ENCODE assay signal across 10 mouse cellular contexts in the genomic region with DNA sequence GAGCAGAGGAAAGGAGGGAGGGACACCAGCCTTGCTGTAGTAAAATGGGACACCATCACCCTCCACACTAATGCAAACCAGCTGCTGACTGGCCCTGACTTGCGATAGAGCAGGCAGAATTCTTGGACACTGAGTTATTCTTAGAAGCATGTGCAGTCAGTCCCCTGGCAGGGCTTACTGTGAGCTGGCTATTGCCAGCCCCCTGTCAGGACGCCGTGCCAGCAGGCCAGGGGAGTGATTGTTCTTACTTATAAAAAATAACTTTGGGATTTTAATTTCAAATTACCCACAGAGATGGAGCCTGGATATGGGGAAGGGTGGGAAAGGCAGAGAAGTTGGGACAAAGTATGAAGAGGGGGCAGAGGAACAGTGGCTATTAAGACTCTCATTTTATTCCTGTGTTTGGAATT.
DNase-seq lines count a peak whose midpoint lies in the region; ATAC-seq lines count a peak whose summit lies in the region.
"Had no signal": no experiment of that assay in that cellular context is flagged by ENCODE, and none has a peak within 500 bp of the region (broad histone marks: within the 10 kb centered on the region; RNA-seq: fewer than 3 reads in every experiment).

No protein-coding gene starts in this region.

- peak overlapping the region; percentile 3; the same call in 1 of the 2 replicates for H3K27ac ChIP-seq in embryonic facial prominence, embryonic 13.5 days
- H3K27ac ChIP-seq in heart, embryonic 13.5 days (replicated peaks): peak overlapping the region; percentile 93
- no peak overlapping the region for H3K27ac ChIP-seq in forebrain, embryonic 16.5 days (ENCODE audit: low read length)

- 22% methylated on average over 3 of the region's 3 CpGs for whole genome bisulfite sequencing in embryonic facial prominence, embryonic 13.5 days
- 23% methylated on average over 3 of the region's 3 CpGs for WGBS in heart, embryonic 13.5 days
- WGBS in forebrain, embryonic 16.5 days: 60% methylated on average over 3 of the region's 3 CpGs

- no peak overlapping the region for H3K4me3 ChIP-seq in embryonic facial prominence, embryonic 13.5 days
- H3K4me3 ChIP-seq in heart, embryonic 13.5 days: no peak overlapping the region
- no peak overlapping the region for H3K4me3 ChIP-seq in forebrain, embryonic 16.5 days (replicated peaks; ENCODE audit: low read length)
- H3K4me3 ChIP-seq: megakaryocyte, embryonic 14.5 days had no signal

- H3K9me3 ChIP-seq in embryonic facial prominence, embryonic 13.5 days: no peaks in the 10 kb centered on the region
- no peaks in the 10 kb centered on the region for H3K9me3 ChIP-seq in heart, embryonic 13.5 days
- no peaks in the 10 kb centered on the region for H3K9me3 ChIP-seq in forebrain, embryonic 16.5 days (ENCODE audit: control insufficient read depth, low read length)
- H3K9me3 ChIP-seq: megakaryocyte, embryonic 14.5 days had no signal

- 0 out of 2 replicates have a peak, but pooled peaks have one; percentile 59 for ATAC-seq in embryonic facial prominence, embryonic 13.5 days (ENCODE audit: insufficient number of reproducible peaks, insufficient read depth, low FRiP score, low TSS enrichment, low read depth)
- ATAC-seq in heart, embryonic 13.5 days (ENCODE audit: extremely low read depth, insufficient number of reproducible peaks, low FRiP score, low TSS enrichment): peak; percentile 64; the same call in 1 of the 2 replicates
- ATAC-seq in forebrain, embryonic 16.5 days: no peak
- ATAC-seq: Patski had no signal

- no peak overlapping the region for H3K4me2 ChIP-seq in embryonic facial prominence, embryonic 13.5 days
- H3K4me2 ChIP-seq in heart, embryonic 13.5 days: peak overlapping the region; percentile 16; the same call in 1 of the 2 replicates
- no peak overlapping the region for H3K4me2 ChIP-seq in forebrain, embryonic 16.5 days (ENCODE audit: low read length)

- no peaks in the 10 kb centered on the region for H3K27me3 ChIP-seq in embryonic facial prominence, embryonic 13.5 days
- no peaks in the 10 kb centered on the region for H3K27me3 ChIP-seq in heart, embryonic 13.5 days (replicated peaks)
- H3K27me3 ChIP-seq in forebrain, embryonic 16.5 days (replicated peaks; ENCODE audit: control insufficient read depth, insufficient read depth, low read length): no peaks in the 10 kb centered on the region
- H3K27me3 ChIP-seq: Patski had no signal

- H3K36me3 ChIP-seq in embryonic facial prominence, embryonic 13.5 days: no peaks in the 10 kb centered on the region
- H3K36me3 ChIP-seq in heart, embryonic 13.5 days: no peaks in the 10 kb centered on the region
- no peaks in the 10 kb centered on the region for H3K36me3 ChIP-seq in forebrain, embryonic 16.5 days (ENCODE audit: control insufficient read depth, insufficient read depth)

- peaks cover 18% of the 10 kb centered on the region for H3K4me1 ChIP-seq in embryonic facial prominence, embryonic 13.5 days
- peaks cover 49% of the 10 kb centered on the region for H3K4me1 ChIP-seq in heart, embryonic 13.5 days
- H3K4me1 ChIP-seq in forebrain, embryonic 16.5 days (replicated peaks; ENCODE audit: control insufficient read depth, insufficient read depth, low read length): 0 out of 2 replicates have a peak, but pooled peaks cover 3% of the 10 kb centered on the region
- H3K4me1 ChIP-seq: megakaryocyte, embryonic 14.5 days had no signal

- H3K9ac ChIP-seq in embryonic facial prominence, embryonic 13.5 days: no peak overlapping the region
- peak overlapping the region; percentile 25; the same call in 1 of the 2 replicates for H3K9ac ChIP-seq in heart, embryonic 13.5 days
- H3K9ac ChIP-seq in forebrain, embryonic 16.5 days (replicated peaks; ENCODE audit: low read depth, low read length): no peak overlapping the region

- peak; percentile 6 to 13 for DNase-seq in kidney, postnatal 36 days
- no peak for DNase-seq in kidney, postnatal 25 days
- DNase-seq in lung, postnatal 14 days: peak; percentile 52
- DNase-seq in left cerebral cortex, adult 8-10 months (ENCODE audit: low spot score in 2 of 2): no peak
- DNase-seq in frontal cortex, postnatal 25 days (ENCODE audit: low spot score in 2 of 2): no peak

Comparison
In these comparisons a context has a peak if more than half of its experiments do, and no peak if none do; other contexts are left out.
1. DNase-seq: peak in kidney, postnatal 36 days (2 of 2) and lung, postnatal 14 days (single experiment); none in kidney, postnatal 25 days (0 of 2), left cerebral cortex, adult 8-10 months (0 of 2) and frontal cortex, postnatal 25 days (0 of 2).